Mouse (Mus musculus) limb, embryonic 15.5 days (tissue): ENCODE measurements around the gene Lemd1. TPM values are rescaled to one million over a fixed set of nuclear protein-coding genes. Genes with fewer than 3 reads are reported as not detected.
"Not testable (repeated sequence)": the region's sequence is repeated elsewhere in the genome, so short reads cannot be mapped to it uniquely, and the experiment has no call there.

Experiments
- ATAC-seq: fragments of 200-750 bp; cut with Nextera tagmentation; 2 replicates; pipeline ENCODE4 v1.8.0; 2017; ENCODE audit warnings: low read depth, moderate TSS enrichment; ENCODE audit not compliant: insufficient number of reproducible peaks, low FRiP score, low TSS enrichment
- H3K27ac ChIP-seq: fragments of 300-500 bp; sonication (generic); 2 replicates; pipeline ENCODE4 v1.5.1; 2015; ENCODE audit warnings: moderate library complexity, mild to moderate bottlenecking, inconsistent platforms
- H3K27me3 ChIP-seq: fragments of 300-500 bp; sonication (generic); 2 replicates; pipeline ENCODE4 v1.6.1; 2015; ENCODE audit warnings: inconsistent platforms
- H3K36me3 ChIP-seq: fragments of 300-500 bp; sonication (generic); 2 replicates; pipeline ENCODE4 v1.6.1; 2015; ENCODE audit warnings: inconsistent platforms
- H3K4me1 ChIP-seq: fragments of 300-500 bp; sonication (generic); 2 replicates; pipeline ENCODE4 v1.6.1; 2015; ENCODE audit warnings: inconsistent platforms
- H3K4me2 ChIP-seq: fragments of 300-500 bp; sonication (generic); 2 replicates; pipeline ENCODE4 v1.6.1; 2015; ENCODE audit warnings: mild to moderate bottlenecking, inconsistent platforms
- H3K4me3 ChIP-seq: fragments of 300-500 bp; sonication (generic); 2 replicates; pipeline ENCODE4 v1.5.1; 2015; ENCODE audit warnings: mild to moderate bottlenecking, inconsistent platforms
- H3K9ac ChIP-seq: fragments of 300-500 bp; sonication (generic); 2 replicates; pipeline ENCODE4 v1.6.1; 2015; ENCODE audit warnings: inconsistent platforms
- H3K9me3 ChIP-seq: fragments of 300-500 bp; sonication (generic); 2 replicates; pipeline ENCODE4 v1.6.1; 2016; ENCODE audit warnings: inconsistent platforms
- WGBS: fragments of 180-500 bp; shearing (Covaris S2); methylation state at CpG from one replicate; pipeline ENCODE4 v1.1.7; 2015; 5-methylcytosine and 5-hydroxymethylcytosine counted together
- polyA plus RNA-seq: library from polyadenylated mRNA; unstranded; fragments of >200 nt; fragmentation: Nextera tagmentation; extraction: Ambion mirVana; gene quantifications from 2 replicates; pipeline ENCODE4 v1.2.1, GENCODE M21; 2015

Lemd1 gene
- polyA plus RNA-seq, 1 experiment from 2014 or later, result 0.56 TPM

DNA sequence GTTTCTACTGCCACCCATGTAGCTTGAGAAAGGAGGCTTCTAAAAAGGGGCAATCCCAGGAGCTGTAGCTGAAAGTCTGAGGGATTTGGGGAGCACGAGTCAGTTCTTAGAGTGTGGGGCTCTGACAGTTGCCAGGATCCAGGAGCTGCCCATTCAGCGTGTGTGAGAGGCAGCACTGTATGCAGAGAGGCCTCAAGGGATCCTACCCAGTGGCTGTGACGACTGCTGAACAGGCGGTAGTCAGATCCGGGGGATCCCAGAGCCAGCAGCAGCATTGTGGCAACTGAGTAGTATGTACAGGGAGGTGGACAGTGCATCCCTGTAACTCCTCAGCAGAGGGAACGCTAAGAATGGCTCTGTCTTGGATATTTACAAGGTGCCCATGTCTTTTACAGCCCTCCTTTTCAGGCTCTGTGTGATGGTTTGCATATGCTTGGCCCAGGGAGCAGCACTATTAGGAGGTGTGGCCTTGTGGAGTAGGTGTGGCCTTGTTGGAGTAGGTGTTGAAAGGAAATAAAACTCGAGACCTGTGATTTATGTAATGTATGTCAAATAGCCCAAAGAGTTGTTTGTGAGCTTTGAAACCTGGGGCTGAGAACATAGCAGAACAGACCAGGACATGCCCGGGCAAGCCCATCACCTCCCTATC is 74.1 kb downstream of the Lemd1 start:
- no peak for ATAC-seq
- Histone ChIP-seq H3K4me1 (peaks cover 7% of the 10 kb centered on the region), H3K9ac (no peak overlapping the region), H3K4me2 (no peak overlapping the region), H3K36me3 (no peaks in the 10 kb centered on the region), H3K27ac (no peak overlapping the region), H3K9me3 (no peaks in the 10 kb centered on the region), H3K4me3 (no peak overlapping the region), H3K27me3 (no peaks in the 10 kb centered on the region)
- 44% methylated on average over 8 of the region's 8 CpGs for WGBS

GRCm38 (mm10) chr1:132265936-132266335 is 74.7 kb downstream of the Lemd1 start:
- H3K27me3 ChIP-seq, result no peaks in the 10 kb centered on the region
- H3K4me2 ChIP-seq, result no peak overlapping the region
- 80% methylated on average over 10 of the region's 10 CpGs for WGBS
- no peaks in the 10 kb centered on the region for H3K36me3 ChIP-seq
- peaks cover 7% of the 10 kb centered on the region for H3K4me1 ChIP-seq
- H3K9me3 ChIP-seq, result no peaks in the 10 kb centered on the region
- H3K9ac ChIP-seq, result no peak overlapping the region
- H3K4me3 ChIP-seq, result no peak overlapping the region
- ATAC-seq, result no peak
- H3K27ac ChIP-seq, result no peak overlapping the region

DNA sequence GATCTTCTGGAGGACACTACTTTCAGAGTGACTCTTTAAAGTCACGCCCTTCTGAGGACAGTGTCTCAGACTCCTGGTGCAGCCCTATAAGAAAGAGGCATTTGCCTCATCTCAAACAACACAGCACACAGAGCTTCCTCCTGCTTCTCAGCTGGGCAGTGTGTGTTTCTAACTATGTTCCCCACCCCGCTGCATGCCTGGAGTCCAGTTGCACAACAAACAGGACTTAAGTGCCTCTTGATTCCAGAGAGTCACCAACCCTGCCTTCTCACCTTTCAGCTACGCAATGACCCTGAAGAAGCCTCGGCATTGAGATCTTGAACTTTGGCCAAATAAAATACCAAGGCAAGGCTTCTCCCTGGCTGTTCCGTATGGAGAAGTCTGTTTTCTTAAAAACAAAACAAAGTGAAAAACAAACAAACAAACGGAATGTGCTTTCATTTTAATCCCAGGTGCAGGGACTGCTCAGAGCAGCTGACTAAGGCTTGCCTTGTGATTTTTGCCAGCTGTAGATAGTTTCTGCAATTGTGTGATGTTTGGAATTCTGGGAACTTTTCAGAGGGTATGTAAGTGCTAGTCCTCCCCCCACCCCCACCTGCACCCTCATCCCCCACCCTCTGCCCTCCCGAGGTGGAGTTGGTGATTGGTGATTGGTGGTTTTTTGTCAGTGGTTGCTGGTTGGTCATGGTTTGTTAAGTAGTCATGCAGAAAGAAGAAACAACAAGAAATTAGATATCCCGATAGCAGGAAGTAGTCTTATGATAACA is 75.7 kb downstream of the Lemd1 start:
- H3K36me3 ChIP-seq, result no peaks in the 10 kb centered on the region
- no peak for ATAC-seq
- H3K4me3 ChIP-seq, result no peak overlapping the region
- no peak overlapping the region for H3K9ac ChIP-seq
- H3K4me1 ChIP-seq, result peaks cover 7% of the 10 kb centered on the region
- no peak overlapping the region for H3K27ac ChIP-seq
- WGBS, result 46% methylated on average over 8 of the region's 8 CpGs
- H3K27me3 ChIP-seq, result no peaks in the 10 kb centered on the region
- no peaks in the 10 kb centered on the region for H3K9me3 ChIP-seq
- H3K4me2 ChIP-seq, result no peak overlapping the region

- H3K27me3 ChIP-seq, result no peaks in the 10 kb centered on the region
- no peaks in the 10 kb centered on the region for H3K9me3 ChIP-seq
- H3K27ac ChIP-seq, result no peak overlapping the region
- 41% methylated on average over 2 of the region's 2 CpGs for WGBS
- no peak for ATAC-seq
- no peak overlapping the region for H3K4me3 ChIP-seq
- H3K4me1 ChIP-seq, result peaks cover 7% of the 10 kb centered on the region
- H3K9ac ChIP-seq, result no peak overlapping the region
- H3K4me2 ChIP-seq, result no peak overlapping the region
- no peaks in the 10 kb centered on the region for H3K36me3 ChIP-seq
Observed at GRCm38 (mm10) chr1:132267959-132268358, 76.7 kb downstream of the Lemd1 start.

DNA sequence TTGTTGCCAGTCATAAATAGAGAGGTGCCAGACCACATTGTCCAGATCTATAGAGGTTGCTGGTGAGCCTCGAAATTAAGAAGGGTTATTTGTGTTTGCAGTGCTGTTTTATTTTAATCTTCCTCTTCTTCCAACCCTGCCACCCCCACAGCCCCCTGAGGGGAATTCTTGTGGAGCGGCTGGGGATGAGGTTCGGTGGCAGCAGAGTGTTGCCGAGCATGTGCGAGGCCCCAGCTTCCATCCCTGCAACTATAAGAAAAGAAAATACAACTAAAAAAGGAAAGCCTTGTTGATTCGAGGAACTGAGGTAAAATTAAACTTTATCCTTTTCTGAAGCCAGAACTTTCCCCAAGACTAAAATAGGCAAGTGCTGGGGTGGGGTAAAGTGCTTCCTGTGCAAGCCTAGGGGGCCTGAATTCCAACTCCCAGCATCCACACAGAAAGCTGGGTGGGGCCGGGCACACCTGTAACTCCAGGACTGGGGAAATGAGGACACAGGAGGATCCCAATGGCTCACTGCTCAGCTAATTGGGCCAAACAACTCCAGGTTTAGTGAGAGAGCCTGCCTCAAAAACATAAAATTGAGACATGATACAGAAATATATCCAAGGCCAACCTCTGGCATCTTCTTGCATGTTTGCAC is 77.3 kb downstream of the Lemd1 start:
- Histone ChIP-seq H3K27ac (no peak overlapping the region), H3K4me1 (peaks cover 7% of the 10 kb centered on the region), H3K4me2 (no peak overlapping the region), H3K36me3 (no peaks in the 10 kb centered on the region), H3K9me3 (no peaks in the 10 kb centered on the region), H3K4me3 (no peak overlapping the region), H3K9ac (no peak overlapping the region), H3K27me3 (no peaks in the 10 kb centered on the region)
- WGBS, result 37% methylated on average over 7 of the region's 7 CpGs
- no peak for ATAC-seq

DNA sequence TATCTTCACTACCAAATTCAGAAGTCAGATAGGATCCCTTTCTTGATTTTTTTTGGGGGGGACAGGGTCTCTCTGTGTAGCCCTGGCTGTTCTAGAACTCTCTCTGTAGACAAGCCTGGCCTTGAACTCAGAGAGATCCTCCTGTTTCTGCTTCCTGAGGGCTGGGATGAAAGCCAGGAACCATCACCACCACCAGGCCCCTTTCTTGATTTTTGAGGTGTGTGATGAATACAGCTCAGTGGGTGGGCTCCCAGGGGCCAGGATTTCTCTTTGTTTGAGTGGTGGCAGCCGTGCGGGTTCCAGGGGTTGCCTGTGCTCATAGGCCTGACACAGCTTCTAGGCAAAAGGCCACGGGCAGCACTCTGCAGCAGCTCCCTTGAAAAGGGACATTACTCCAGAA is 80.0 kb downstream of the Lemd1 start:
- WGBS, result 74% methylated on average over 3 of the region's 3 CpGs
- no peak for ATAC-seq

DNA sequence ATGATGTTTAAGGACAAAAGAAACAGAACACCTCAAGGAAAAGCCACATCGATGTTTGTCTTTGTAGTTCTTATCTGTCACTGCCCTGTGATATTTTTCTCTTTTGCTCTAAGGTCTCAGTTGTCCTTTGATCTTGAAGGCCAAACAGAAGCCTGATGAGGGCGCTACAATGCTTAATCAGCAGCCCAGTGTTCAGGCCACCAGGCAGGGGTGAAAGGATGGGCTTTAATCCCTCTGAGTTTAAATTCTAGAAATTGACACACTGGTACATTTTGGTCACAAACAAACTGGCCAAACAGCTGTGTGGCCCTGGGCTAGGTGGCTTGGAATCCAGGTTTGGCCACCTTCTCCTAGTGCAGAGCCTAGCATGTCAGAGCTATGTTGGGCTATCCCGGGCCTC is 85.5 kb downstream of the Lemd1 start:
- H3K27me3 ChIP-seq, result no peaks in the 10 kb centered on the region
- H3K9ac ChIP-seq, result no peak overlapping the region
- H3K36me3 ChIP-seq, result no peaks in the 10 kb centered on the region
- no peak for ATAC-seq
- H3K27ac ChIP-seq, result no peak overlapping the region
- H3K4me3 ChIP-seq, result no peak overlapping the region
- H3K4me1 ChIP-seq, result no peaks in the 10 kb centered on the region
- 62% methylated on average over 3 of the region's 3 CpGs for WGBS
- H3K9me3 ChIP-seq, result no peaks in the 10 kb centered on the region
- no peak overlapping the region for H3K4me2 ChIP-seq

More for the DNA sequence above, 80.0 kb downstream of the Lemd1 start:
- H3K4me1 ChIP-seq, result peaks cover 3% of the 10 kb centered on the region; the same call in 1 of the 2 replicates
- no peaks in the 10 kb centered on the region for H3K27me3 ChIP-seq
- no peak overlapping the region for H3K9ac ChIP-seq
- no peak overlapping the region for H3K27ac ChIP-seq
- H3K36me3 ChIP-seq, result no peaks in the 10 kb centered on the region
- H3K9me3 ChIP-seq, result no peaks in the 10 kb centered on the region
- H3K4me2 ChIP-seq, result no peak overlapping the region
- no peak overlapping the region for H3K4me3 ChIP-seq

DNA sequence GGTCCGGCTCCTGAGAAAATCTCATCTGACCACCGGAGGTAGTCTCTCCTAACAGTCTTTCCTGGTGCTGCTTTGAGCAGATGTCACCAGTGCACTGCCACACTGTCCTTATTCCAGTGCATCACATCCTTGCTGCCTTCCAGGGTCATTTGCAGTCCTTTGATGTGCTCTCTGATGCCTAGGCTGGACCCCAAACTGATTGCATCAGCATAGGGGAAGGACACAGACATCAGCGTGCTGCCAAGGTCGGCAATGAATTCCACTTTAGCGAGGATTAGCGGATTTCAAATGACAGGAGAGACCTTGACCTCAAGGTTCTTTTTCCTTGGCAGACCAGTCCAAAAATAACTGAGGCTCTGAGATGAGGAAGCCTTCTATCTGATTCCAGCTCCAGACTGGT is 85.9 kb downstream of the Lemd1 start:
- WGBS, result 57% methylated on average over 6 of the region's 6 CpGs
- Histone ChIP-seq H3K9ac (no peak overlapping the region), H3K27ac (no peak overlapping the region), H3K9me3 (no peaks in the 10 kb centered on the region), H3K4me3 (no peak overlapping the region), H3K4me1 (0 out of 2 replicates have a peak, but pooled peaks cover 2% of the 10 kb centered on the region), H3K27me3 (no peaks in the 10 kb centered on the region), H3K4me2 (no peak overlapping the region), H3K36me3 (no peaks in the 10 kb centered on the region)
- ATAC-seq, result no peak

DNA sequence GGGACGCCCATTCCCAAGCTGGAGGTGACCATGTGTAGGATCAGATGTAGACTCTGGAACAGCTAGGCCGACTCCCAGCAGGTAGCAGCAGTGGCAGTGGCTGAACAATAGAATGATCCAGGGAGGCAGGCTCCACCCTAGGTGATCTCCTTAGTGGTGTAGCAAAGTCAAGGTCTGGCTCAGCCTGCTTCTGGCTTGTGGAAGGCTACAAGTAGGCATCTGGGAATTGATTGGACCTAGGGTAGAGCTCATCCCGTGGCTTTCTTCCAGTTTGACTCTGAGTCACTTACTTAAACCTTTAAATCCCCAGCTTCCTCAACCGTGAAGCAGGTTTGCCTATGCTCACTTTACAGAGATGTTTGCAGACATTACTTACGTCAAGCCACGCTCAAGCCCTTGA is 89.4 kb downstream of the Lemd1 start:
- not testable (repeated sequence) for H3K9me3 ChIP-seq, ATAC-seq, H3K27ac ChIP-seq, H3K4me3 ChIP-seq, H3K4me1 ChIP-seq, H3K4me2 ChIP-seq, H3K27me3 ChIP-seq, H3K36me3 ChIP-seq, H3K9ac ChIP-seq
- 69% methylated on average over 6 of the region's 6 CpGs for WGBS

- 25% methylated on average over 8 of the region's 8 CpGs for WGBS
- Histone ChIP-seq H3K4me2 (no peak overlapping the region), H3K4me1 (0 out of 2 replicates have a peak, but pooled peaks cover 2% of the 10 kb centered on the region), H3K9me3 (no peaks in the 10 kb centered on the region), H3K36me3 (no peaks in the 10 kb centered on the region), H3K27ac (no peak overlapping the region), H3K4me3 (no peak overlapping the region), H3K27me3 (no peaks in the 10 kb centered on the region; the same call in 1 of the 2 replicates), H3K9ac (no peak overlapping the region)
- ATAC-seq, result no peak
Observed at GRCm38 (mm10) chr1:132281523-132282176, 90.4 kb downstream of the Lemd1 start.

DNA sequence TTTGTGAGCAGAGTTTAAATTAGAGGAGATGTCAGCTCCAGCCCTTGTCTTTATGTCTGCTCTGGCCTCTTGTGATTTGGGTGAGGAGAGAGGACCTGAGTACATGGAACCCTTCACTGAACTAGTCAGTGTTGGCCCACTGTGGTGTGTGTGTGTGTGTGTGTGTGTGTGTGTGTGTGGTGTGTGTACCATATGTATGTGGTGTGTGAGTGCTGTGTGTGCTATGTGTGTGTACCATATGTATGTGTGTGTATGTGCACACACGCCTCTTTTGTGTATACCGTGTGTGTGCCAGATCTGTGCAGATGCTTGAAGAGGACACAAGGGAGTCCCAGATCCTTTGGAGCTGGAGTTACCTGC is 90.9 kb downstream of the Lemd1 start:
- no peak for ATAC-seq
- Histone ChIP-seq H3K36me3 (no peaks in the 10 kb centered on the region), H3K4me1 (0 out of 2 replicates have a peak, but pooled peaks cover 2% of the 10 kb centered on the region), H3K27ac (no peak overlapping the region), H3K27me3 (no peaks in the 10 kb centered on the region; the same call in 1 of the 2 replicates), H3K4me3 (no peak overlapping the region), H3K9ac (no peak overlapping the region), H3K4me2 (no peak overlapping the region), H3K9me3 (no peaks in the 10 kb centered on the region)
- WGBS, result 87% methylated on average over 2 of the region's 2 CpGs

- Histone ChIP-seq H3K9ac (no peak overlapping the region), H3K4me2 (no peak overlapping the region), H3K9me3 (no peaks in the 10 kb centered on the region), H3K4me1 (0 out of 2 replicates have a peak, but pooled peaks cover 2% of the 10 kb centered on the region), H3K4me3 (no peak overlapping the region), H3K27ac (no peak overlapping the region), H3K36me3 (no peaks in the 10 kb centered on the region), H3K27me3 (no peaks in the 10 kb centered on the region; the same call in 1 of the 2 replicates)
- no peak for ATAC-seq
- WGBS, result 69% methylated on average over 13 of the region's 13 CpGs
Observed at GRCm38 (mm10) chr1:132283018-132283417, 91.8 kb downstream of the Lemd1 start.
